Mouse (Mus musculus) adrenal gland, postnatal 25 days (tissue): Measurements from ENCODE around the gene Palb2. TPM values are rescaled to one million over a fixed set of nuclear protein-coding genes. Genes with fewer than 3 reads are reported as not detected.
A peak's percentile ranks its signal among the peaks of the same experiment; 100 is the strongest.
"Not testable (repeated sequence)": the region's sequence is repeated elsewhere in the genome, so short reads cannot be mapped to it uniquely, and the experiment has no call there.

ENCODE experiments used
- DNase-seq: peaks from one replicate; pipeline ENCODE4 v3.0.0; 2021; ENCODE audit warnings: mixed read lengths
- long read RNA-seq: library from polyadenylated mRNA; stranded (forward); transcript quantifications from one replicate; pipeline ENCODE4 v2.0.0, GENCODE M21; 2021
- total RNA-seq: library from RNA; stranded (reverse); gene quantifications from 2 replicates; pipeline ENCODE4 v1.2.3, GENCODE M21; 2021

Gene Palb2
- total RNA-seq = 2.8 and 3.2 TPM in 2 replicates
- long read RNA-seq = 0 reads

- peak; percentile 98 for DNase-seq
Observed at GRCm38 (mm10) chr7:122132497-122133337, at the start of gene Palb2, which contains the start of gene Dctn5. Palb2 (minus strand) TSS chr7:122132985. Dctn5 (plus strand) TSS chr7:122133041.

DNA sequence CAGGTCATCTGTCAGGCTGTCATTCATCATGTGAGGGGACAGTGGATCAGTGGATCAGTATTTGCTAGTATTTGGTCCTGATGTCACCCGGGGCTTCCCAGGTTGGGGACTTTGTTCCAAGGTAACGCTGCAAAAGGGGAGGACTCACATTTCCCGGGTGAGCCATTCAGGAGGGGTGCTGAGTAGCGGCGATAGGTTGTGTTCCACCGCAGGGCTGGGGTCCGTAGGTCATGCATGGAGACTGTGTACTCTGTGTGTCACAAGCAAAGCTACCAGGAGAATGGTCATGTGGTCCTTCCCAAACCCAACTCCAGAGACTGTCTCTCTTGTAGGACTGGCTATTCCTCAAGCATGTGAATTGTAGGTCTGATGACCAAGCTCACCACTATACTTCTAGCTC lies 47.9 kb upstream of the Palb2 start:
- DNase-seq = no peak

DNA sequence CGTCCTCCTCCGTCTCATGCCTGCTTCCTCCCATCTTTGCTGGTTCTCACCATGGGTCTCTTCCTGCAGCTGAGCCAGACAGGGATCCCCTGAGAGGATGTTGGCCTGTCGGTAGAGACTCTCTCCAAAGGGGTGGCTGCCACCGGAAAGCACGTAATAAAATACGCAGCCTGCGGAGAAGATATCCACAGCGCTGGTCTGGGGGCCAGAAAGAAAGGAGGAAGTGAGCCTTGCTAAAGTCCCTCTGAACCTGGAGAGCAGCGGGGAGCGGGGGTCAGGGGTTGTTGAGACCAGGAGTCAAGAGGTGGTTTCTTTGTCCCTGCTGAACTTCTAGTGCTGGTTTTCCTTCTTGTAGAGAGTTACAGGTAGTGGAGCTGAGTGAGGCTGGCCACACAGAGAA lies 38.8 kb upstream of the Palb2 start:
- DNase-seq = no peak

- DNase-seq = no peak
Observed at GRCm38 (mm10) chr7:122170705-122171104, 37.9 kb upstream of the Palb2 start.

GRCm38 (mm10) chr7:122167203-122167602 lies 34.4 kb upstream of the Palb2 start:
- DNase-seq = no peak

DNA sequence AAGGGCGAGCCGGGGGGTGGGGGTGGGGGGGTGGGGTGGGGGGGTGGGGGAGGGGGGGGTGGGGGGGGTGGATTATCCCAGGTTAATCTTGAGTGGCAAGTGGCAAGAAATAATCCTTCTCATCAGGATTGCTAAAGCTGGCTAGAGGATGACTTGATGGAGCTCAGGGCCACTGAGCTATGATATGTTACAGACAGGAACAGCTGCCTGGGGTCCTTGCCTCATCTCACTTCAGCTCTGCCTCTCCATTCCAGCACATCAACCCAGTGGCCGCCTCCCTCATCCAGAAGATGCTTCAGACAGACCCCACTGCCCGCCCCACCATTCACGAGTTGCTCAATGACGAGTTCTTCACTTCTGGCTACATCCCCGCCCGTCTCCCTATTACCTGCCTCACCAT lies 31.0 kb upstream of the Palb2 start:
- no peak for DNase-seq

DNA sequence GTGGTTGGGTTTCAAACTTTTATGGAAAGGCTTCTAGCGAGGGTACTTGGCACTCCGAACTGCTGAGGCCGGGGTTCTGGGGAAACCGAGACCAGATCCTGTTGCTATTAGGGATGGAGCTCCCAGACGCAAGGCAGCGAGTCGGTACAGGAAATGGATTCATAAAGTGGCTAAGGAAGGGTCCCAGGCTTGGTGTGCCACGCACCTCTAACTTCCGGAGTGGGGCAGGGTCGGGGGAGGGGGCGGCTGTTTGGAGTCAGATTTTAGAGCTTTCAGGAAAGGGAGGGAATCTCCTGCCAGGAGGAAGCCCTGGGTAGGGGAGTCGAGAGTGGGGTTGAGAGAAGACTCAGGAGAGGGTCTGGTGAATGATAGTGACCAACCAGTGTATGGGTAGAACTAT lies 27.3 kb upstream of the Palb2 start:
- no peak for DNase-seq

DNA sequence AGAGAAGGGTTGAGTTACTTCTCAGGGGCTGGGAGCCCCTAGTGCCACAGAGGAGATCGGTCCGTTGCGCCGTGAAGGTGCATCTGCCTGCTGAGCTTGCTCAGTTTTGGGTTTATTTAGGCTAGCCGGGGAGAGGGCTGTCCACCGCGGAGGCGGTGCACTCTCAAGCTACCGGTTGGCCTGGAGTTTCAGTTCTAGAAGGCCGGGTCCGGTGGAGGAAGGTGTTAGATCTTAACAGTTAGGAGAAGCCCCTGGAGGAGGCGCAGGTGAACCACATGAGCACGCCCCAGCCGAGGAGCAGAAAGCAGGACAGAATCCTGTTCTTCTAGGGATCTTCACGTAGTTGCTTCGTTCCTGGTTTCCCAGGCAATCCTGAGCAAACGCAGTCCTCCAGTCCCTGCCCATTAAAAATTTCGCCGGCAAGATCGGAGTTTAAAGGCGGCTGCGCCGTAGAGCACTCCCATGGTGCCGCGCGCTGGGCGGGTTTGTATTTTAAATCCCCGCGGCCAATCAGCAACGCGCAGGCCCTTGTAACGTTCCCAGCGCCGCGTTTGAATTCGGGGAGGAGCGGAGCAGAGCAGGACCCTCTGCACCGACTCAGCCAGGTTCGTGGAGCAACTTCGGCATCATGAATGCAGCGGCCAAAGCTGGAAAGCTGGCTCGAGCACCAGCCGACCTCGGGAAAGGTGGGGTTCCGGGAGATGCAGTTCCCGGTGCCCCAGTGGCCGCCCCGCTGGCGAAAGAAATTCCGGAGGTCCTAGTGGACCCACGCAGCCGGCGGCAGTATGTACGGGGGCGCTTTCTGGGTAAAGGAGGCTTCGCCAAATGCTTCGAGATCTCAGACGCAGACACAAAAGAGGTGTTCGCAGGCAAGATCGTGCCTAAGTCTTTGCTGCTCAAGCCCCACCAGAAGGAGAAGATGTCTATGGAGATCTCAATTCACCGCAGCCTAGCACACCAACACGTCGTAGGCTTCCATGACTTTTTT lies 26.4 kb upstream of the Palb2 start, which contains the start of gene Plk1:
Gene Plk1 (plus strand): TSS at position 525 of the 988 bp plus-strand sequence.
- peak; percentile 84 for DNase-seq

DNA sequence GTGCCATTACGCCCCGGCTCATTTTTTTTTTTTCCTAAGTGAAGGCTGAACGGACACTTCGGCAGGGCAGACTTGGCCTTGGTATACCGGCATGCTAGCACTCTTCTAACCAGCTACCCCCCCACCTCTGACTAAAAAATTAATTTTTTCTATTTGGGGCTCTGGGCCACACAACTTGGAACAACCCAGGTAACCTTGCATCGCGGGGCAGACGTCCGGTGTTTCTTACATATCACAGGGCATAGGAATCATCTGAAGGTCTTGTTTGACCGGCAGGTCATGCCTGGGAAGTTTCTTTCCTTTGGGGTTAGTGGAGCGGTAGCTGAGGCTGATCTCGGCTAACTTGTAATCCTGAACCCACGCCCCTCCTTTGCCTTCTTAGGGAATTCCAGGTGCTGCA lies 25.7 kb upstream of the Palb2 start:
- DNase-seq = no peak

DNA sequence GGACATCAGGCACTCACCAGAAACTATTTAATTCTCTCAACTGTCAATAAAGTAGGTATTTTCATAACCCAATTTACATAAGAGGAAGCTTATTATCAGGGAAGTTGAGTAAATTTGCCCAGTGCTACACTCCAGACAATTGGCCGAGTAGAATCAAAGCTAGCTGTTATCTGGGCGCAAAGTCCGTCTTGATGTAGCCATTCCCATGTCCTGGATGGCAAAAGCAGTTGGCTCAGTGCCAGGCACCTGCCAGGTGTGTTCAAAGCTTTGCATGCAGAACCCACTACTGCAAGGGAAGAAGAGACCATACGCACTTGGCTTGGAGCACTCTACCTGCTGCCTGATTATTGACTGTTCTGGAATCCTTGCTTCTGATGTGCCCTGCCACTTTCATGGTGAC lies 19.7 kb upstream of the Palb2 start:
- DNase-seq = no peak

- no peak for DNase-seq
Observed at GRCm38 (mm10) chr7:122140991-122141390, 8.2 kb upstream of the Palb2 start.

- DNase-seq = no peak
Observed at GRCm38 (mm10) chr7:122138190-122138589, 5.4 kb upstream of the Palb2 start.

GRCm38 (mm10) chr7:122137071-122137470 lies 4.3 kb upstream of the Palb2 start:
- no peak for DNase-seq

DNA sequence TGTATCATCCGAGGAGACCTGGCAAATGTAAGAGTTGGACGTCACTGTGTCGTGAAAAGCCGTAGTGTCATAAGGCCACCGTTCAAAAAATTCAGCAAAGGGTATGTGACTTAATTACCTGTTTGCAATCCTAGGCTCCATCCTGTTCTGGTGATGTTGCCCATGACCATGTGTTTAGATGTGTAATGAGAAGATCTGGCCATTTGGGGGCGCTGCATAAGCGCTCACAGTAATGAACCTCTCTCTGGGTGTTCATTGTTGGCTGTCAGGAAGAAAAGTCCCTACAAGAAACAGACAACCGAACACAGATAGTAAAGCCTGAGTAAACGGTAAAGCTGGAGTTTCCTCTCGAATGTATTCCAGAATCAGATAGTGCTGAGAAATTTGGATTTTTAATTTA lies 2.3 kb upstream of the Palb2 start:
- no peak for DNase-seq

GRCm38 (mm10) chr7:122133338-122133625 lies 497 bp upstream of the Palb2 start:
- DNase-seq = no peak

- DNase-seq = no peak
Observed at GRCm38 (mm10) chr7:122131834-122132233, 951 bp downstream of the Palb2 start.

DNA sequence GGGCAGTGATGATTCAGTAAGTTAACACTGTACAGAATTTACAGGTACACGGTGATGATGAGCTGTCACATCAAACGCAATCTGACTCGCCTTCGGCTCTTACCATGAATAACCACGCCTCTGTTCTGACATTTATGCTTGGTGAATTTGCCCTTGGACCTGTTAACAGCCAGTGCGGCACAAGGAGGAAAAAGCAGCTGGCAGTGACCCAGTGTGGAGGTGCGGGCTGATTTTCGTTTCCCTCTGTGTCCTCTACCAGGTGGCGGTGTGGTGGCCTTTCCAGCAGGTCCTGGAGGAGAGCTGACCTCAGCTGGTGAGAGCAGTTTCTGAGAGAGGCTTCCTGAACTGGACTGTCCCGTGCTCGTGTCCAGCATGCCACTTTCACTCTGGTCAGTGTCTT lies 5.8 kb downstream of the Palb2 start:
- DNase-seq = no peak

DNA sequence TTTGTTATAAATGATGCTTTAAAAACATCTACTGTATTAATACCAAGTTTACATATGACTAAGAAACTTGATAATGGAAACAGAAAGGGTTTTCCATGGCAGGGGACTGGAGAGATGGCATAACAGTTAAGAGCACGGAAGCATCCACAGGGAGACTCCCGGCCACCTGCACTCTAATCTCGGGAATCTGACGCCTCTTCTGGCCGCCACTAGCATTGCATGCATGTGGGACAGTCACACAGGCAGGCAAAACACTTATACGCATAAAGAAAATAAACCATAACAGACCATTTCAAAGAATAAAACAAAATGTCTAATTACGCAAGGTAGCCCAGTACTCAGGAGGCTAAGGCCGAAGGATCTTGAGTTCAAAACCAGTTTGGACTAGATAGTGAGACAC lies 7.1 kb downstream of the Palb2 start:
- no peak for DNase-seq

GRCm38 (mm10) chr7:122123518-122123917 lies 9.3 kb downstream of the Palb2 start:
- no peak for DNase-seq

- DNase-seq = no peak
Observed at GRCm38 (mm10) chr7:122108206-122108605, 24.6 kb downstream of the Palb2 start.

DNA sequence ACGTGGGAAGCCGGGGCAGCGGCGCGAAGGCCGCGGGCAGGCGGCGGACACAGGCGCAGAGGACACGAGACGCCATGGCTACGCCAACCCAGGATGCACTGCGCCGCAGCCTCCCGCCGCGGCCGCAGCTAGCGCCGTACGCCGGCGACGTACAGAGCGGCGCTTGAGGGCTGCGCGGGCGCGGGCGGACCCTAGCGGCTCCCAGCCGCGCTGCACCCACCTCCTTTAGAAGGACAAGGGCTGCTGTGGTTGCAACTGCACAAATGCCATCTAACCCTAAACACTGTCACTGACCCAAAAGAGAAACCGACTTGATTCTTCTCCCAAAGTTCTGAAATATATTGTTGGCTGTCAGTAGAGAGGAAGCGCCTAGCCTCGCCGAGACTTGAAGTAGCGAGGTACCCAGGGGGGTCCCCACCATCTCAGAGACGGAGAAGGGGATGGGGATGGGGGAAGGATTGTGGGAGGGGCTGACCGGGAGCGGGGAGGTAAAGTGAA lies 31.0 kb downstream of the Palb2 start, which contains the start of gene Ndufab1:
Gene Ndufab1 (minus strand): TSS at position 140 of the 498 bp plus-strand sequence.
- DNase-seq = peak; percentile 88

GRCm38 (mm10) chr7:122101014-122101746 lies 31.6 kb downstream of the Palb2 start:
- DNase-seq = not testable (repeated sequence)
